Mouse (Mus musculus) C2C12 (cell line): ENCODE measurements at regions not wholly inside any gene's neighbourhood (a gene's known extent, or its start where the extent isn't known, plus 50 kb on each side); places are given as distances from the start of the nearest gene placed in this dataset.

ENCODE experiments used
- CEBPB ChIP-seq: IDR thresholded peaks from one replicate; pipeline ENCODE4 v1.6.1; 2011; ENCODE audit warnings: low read depth, mild to moderate bottlenecking, control low read depth, moderate library complexity
- CTCF ChIP-seq: IDR thresholded peaks from one replicate; pipeline ENCODE4 v1.5.1; 2011; ENCODE audit not compliant: control insufficient read depth, insufficient read depth, insufficient read length
- FOSL1 ChIP-seq: IDR thresholded peaks from one replicate; pipeline ENCODE4 v1.8.0; 2011; ENCODE audit warnings: mild to moderate bottlenecking, low read length; ENCODE audit not compliant: poor library complexity, insufficient read depth, severe bottlenecking
- MAX ChIP-seq: IDR thresholded peaks from one replicate; pipeline ENCODE4 v1.6.1; 2011; ENCODE audit warnings: mild to moderate bottlenecking, control low read depth
- MYOG ChIP-seq: IDR thresholded peaks from one replicate; pipeline ENCODE4 v1.6.1; 2011; ENCODE audit not compliant: control insufficient read depth, insufficient read length; ENCODE audit errors: extremely low read depth
- USF1 ChIP-seq: IDR thresholded peaks from one replicate; pipeline ENCODE4 v1.6.1; 2011; ENCODE audit warnings: low read depth, mild to moderate bottlenecking, control low read depth, moderate library complexity

GRCm38 (mm10) chr9:115720306-115720705 lies 188.9 kb upstream of the Gadl1 start:
- TF ChIP-seq CTCF (no peak), MYOG (no peak), CEBPB (no peak), MAX (no peak), FOSL1 (no peak), USF1 (no peak)
